Mouse (Mus musculus): ENCODE data around the gene Rplp1.

DNA sequence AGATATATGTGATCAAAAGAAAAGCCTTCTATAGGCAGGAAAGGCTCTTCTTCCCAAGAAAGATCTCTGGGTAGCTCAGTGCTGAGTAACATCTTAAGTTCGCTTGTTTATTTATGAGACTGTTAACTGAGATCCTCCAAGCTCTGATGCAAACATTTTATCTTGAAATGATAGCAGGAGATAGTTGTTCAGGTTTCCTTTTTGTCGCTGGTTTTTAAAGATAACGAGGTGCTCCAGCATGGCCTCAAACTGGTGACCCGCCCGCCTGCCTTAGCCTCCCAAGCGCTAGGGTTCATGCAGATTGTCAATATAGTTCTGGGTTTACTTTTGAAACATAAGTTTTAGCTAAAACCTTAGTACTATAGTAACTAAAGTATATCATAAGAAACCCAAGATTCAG, 6.0 kb upstream of the Rplp1 start:
- TF ChIP-seq USF1 (IDR thresholded peaks at IDR 0.05; ENCODE audit: low read depth, low read length) (no peak), GATA1 (IDR thresholded peaks at IDR 0.05; ENCODE audit: low read depth, low read length) (peak; percentile 91), KAT2A (conservative IDR thresholded peaks at IDR 0.05; ENCODE audit: low read depth, low read length) (no peak), ZC3H11A (IDR thresholded peaks at IDR 0.05; ENCODE audit: low read depth, low read length) (no peak), MAX (IDR thresholded peaks at IDR 0.05; ENCODE audit: low read length) (no peak), CTCF (IDR thresholded peaks at IDR 0.05 in 2 of 3, conservative IDR thresholded peaks at IDR 0.05 in 1 of 3; ENCODE audit: control insufficient read depth in 1 of 3, insufficient read depth in 1 of 3, low read depth in 2 of 3, low read length in 3 of 3, poor library complexity in 1 of 3, severe bottlenecking in 1 of 3) (no peak), POLR2A (IDR thresholded peaks at IDR 0.05; ENCODE audit: control insufficient read depth in 1 of 2, insufficient read depth in 1 of 2, low read depth in 1 of 2, low read length in 2 of 2, poor library complexity in 1 of 2) (no peak)
